Mouse (Mus musculus): ENCODE measurements around the gene Olfr574. TPM values are rescaled to one million over a fixed set of nuclear protein-coding genes. Genes with fewer than 3 reads are reported as not detected.

Gene Olfr574
- total RNA-seq (2023) = not detected

GRCm38 (mm10) chr7:102948167-102948566, at the start of gene Olfr574:
Gene Olfr574, plus strand, starts transcription at chr7:102948467.

DNA sequence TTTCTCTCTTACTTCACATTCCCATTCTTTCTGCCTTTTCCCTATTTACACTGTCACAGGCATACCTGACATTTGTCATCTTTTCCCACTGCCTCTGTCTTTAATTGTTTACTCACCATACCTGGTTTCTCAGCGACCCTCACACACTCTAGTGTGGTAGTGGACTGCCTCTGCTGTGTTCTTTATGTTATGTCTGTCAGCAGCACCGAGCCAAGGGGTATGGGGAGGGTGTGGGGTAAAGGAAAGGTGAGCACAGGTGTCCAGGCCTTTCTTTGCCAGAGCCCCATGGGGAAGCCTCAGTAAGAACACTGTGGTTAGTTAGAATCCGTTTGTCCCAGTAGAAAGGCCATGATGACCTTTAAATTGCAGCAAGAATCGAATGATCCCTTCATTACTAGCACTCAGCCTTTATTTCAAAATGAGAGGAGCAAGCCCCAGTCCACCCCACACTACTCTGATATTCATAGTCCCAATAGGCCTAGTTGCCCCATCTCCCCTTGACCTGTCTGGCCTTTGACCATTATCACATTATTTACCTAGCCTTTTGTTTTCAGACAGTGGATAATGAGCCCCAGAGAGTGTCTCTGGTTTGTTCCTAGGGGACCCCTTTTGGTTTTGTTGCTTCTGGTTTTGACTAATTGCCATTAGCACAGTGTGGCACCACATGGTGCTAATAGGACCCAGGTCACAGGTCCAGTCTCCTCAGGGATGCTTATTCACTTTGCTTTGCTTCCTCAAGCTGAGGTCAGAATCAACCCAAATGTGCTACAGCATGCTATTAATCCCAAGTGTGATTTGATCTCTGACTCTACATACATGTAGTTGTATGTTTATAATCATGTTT, 31.0 kb upstream of the Olfr574 start, which contains the start of gene Olfr571:
Olfr571 (minus strand) TSS at position 505 of the 844 bp plus-strand sequence.

DNA sequence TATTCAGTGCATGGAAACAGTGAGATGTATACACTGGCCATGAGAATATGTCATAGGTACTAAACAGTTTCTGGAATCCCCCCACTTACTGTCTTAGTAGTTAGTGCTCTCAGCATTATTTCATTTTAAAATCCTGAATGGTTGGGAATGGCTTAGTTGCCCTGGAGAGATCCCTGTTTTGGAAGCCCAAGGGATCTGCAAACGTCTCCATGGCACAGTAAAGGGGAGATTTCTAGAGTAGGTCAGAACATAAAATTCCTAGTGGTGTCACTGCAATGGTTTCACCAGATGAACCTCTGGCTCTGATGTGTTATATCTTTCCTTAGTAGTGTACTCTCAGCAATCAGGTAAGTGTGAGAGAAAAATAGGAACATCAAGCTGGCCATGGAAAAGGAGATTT, 24.2 kb upstream of the Olfr574 start, which contains the start of gene Olfr572:
Olfr572 (plus strand) TSS at position 301 of the 400 bp plus-strand sequence.

GRCm38 (mm10) chr7:102942475-102942874, 5.8 kb upstream of the Olfr574 start, which contains the start of gene Olfr573-ps1:
Gene Olfr573-ps1, minus strand, starts transcription at chr7:102942575.

DNA sequence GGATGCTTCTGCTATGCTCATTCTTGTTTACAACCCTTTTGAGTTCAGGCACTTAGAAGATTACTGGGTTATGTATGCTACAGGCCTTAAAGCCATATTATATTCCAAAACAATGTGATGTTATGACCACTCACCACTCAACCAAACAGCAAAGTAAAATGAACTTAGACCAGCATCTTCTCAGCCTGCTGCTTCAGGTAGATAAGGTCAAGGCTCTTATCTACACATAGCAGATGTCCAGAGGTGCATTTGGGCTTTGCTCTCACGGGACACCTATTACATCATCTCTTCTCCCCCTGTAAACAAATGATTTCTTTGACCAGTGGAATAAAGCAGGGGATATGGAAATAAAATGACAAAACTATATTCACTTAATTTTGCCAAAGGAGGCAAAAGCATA, 10.3 kb downstream of the Olfr574 start, which contains the start of gene Olfr575:
Olfr575 (minus strand) TSS at position 183 of the 400 bp plus-strand sequence.

DNA sequence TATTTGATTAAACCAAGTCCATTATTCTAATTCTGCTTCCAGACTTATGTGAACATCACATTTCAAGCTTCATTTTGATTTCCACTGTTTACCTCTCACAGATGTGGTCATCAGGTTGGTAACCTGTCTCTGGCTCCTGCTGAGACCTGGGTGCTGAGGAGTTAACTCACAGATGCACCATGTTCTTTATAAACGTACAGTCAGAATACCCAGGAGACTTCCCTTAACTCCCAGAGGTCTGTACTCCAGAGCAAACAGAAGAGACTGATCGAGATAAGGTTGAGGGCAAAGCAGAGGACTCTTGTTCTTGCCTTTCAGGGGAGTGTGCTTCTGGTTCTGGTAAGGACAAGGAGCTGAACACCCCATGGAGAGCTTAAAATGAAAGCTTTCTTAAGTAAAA, 14.1 kb downstream of the Olfr574 start, which contains the start of gene Olfr576:
Olfr576 (plus strand) TSS at position 301 of the 400 bp plus-strand sequence.

GRCm38 (mm10) chr7:102975843-102976242, 27.6 kb downstream of the Olfr574 start, which contains the start of gene Olfr577:
Gene Olfr577, minus strand, starts transcription at chr7:102975943.

DNA sequence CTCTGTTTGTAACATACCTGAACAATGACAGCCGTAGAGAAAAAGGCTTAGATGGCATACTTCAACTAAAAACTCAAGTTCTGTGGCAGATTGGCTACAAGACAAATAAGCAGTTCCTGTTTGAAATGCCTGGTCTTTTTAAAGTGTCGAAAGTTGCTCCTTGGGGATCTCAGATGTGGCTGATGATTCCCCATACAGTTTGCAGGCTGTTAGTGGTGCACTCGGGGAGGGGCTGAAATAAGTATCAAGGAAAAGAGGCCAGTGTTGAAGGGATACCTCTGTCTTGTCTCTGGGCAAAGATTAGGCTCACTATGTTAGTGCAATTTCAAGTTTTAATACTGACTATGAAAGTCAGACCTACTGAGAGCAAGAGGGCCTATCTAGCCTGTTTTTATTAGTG, 41.0 kb downstream of the Olfr574 start, which contains the start of gene Olfr578:
Olfr578 (minus strand) TSS at position 101 of the 400 bp plus-strand sequence.

Other genes starting within 250 kb of the Olfr574 start
- gene Olfr558, start 246.3 kb upstream of the Olfr574 start, total RNA-seq (2023) = not detected
- not detected for gene Olfr33, start 229.4 kb upstream of the Olfr574 start, total RNA-seq (2023)
- gene Olfr559, start 221.0 kb upstream of the Olfr574 start, total RNA-seq (2023) = not detected
- not detected for gene Olfr560, start 189.1 kb upstream of the Olfr574 start, total RNA-seq (2023)
- not detected for gene Olfr78, start 189.0 kb upstream of the Olfr574 start, total RNA-seq (2023)
- gene Olfr561, start 177.2 kb upstream of the Olfr574 start, total RNA-seq (2023) = not detected
- not detected for gene Olfr564, start 145.0 kb upstream of the Olfr574 start, total RNA-seq (2023)
- not detected for gene Olfr566, start 89.7 kb upstream of the Olfr574 start, total RNA-seq (2023)
- not detected for gene Olfr568, start 71.3 kb upstream of the Olfr574 start, total RNA-seq (2023)
- not detected for gene Olfr569, start 57.6 kb upstream of the Olfr574 start, total RNA-seq (2023)
- not detected for gene Olfr570, start 53.9 kb upstream of the Olfr574 start, total RNA-seq (2023)
- not detected for gene Olfr571, start 30.9 kb upstream of the Olfr574 start, total RNA-seq (2023)
- gene Olfr572, start 24.1 kb upstream of the Olfr574 start, total RNA-seq (2023) = not detected
- not detected for gene Olfr573-ps1, start 5.9 kb upstream of the Olfr574 start, total RNA-seq (2023)
- gene Olfr575, start 10.3 kb downstream of the Olfr574 start, total RNA-seq (2023) = not detected
- not detected for gene Olfr576, start 14.2 kb downstream of the Olfr574 start, total RNA-seq (2023)
- not detected for gene Olfr577, start 27.5 kb downstream of the Olfr574 start, total RNA-seq (2023)
- not detected for gene Olfr578, start 40.9 kb downstream of the Olfr574 start, total RNA-seq (2023)
- gene Olfr582, start 89.6 kb downstream of the Olfr574 start, total RNA-seq (2023) = not detected
- gene Olfr583, start 102.8 kb downstream of the Olfr574 start, total RNA-seq (2023) = not detected
- not detected for gene Olfr584, start 133.4 kb downstream of the Olfr574 start, total RNA-seq (2023)
- not detected for gene Olfr585, start 149.3 kb downstream of the Olfr574 start, total RNA-seq (2023)
- not detected for gene Olfr586, start 177.2 kb downstream of the Olfr574 start, total RNA-seq (2023)
- gene Olfr588-ps1, start 192.4 kb downstream of the Olfr574 start, total RNA-seq (2023) = not detected
- not detected for gene Olfr589, start 207.9 kb downstream of the Olfr574 start, total RNA-seq (2023)
- not detected for gene Olfr591, start 229.9 kb downstream of the Olfr574 start, total RNA-seq (2023)
- gene Olfr592, start 236.3 kb downstream of the Olfr574 start, total RNA-seq (2023) = not detected

Measured in neutrophil, adult 59 days (primary cell).